Mouse (Mus musculus) erythroid progenitor cell, adult 5-6 weeks (primary cell): ENCODE data around the gene Acadvl. TPM values are rescaled to one million over a fixed set of nuclear protein-coding genes. Genes with fewer than 3 reads are reported as not detected.
"Not testable (repeated sequence)": the region's sequence is repeated elsewhere in the genome, so short reads cannot be mapped to it uniquely, and the experiment has no call there.

ENCODE experiments used
- ATAC-seq: replicated peaks from 2 replicates; pipeline ENCODE4 v1.8.0; 2016; ENCODE audit warnings: moderate number of reproducible peaks, mild to moderate bottlenecking, moderate TSS enrichment, inconsistent platforms; ENCODE audit not compliant: poor library complexity, low FRiP score, severe bottlenecking
- total RNA-seq, 2 experiments: library from RNA; stranded (forward) in 1 of 2; stranded (reverse) in 1 of 2; fragments of 150-400 nt in 1 of 2; fragments of 186-747, 209-891 nt in 1 of 2; gene quantifications; 2 replicates each; pipeline versions ENCODE4 v1.2.3 to v1.2.4; 2015 to 2017; ENCODE audit warnings: low replicate concordance in 2 of 2

Gene Acadvl
- total RNA-seq, 2 experiments from 2014 or later = 20.7 to 52.8 TPM

DNA sequence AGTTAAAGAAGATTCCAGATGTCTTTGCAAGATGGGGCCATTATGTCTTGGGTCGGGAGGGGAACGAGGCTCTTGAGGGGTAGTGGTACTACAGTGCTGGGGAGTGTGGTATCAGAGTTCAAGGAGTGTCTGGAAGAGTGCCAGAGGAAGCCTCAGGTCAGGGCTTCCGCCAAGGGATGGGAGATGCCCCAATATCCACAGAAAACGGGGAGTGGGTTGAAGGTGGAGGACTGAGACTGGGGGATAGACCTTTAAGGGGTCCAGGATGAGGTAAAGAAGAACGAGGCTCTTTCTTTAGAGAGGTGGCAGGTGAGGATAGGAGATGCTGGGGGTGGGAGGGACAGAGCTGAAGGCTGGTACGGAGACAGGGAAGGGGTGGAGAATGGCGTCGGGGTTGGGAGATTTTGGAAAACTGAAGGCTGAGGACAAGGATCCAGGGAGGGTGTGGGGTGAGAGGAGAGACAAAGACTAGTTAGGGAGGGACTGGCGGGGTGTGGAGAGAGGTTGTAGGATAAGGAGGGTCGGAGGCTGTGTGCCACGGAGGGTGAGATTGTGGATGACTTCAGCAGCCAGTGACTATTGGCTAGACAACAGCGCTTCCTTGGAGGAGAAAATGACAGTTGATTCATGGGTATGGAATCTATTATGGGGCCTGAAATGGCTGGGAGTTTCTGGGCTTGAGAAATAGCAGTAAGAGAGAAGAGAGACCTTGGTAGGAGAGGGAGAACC lies 13.4 kb upstream of the Acadvl start:
- ATAC-seq = no peak

GRCm38 (mm10) chr11:70027397-70027796 lies 12.2 kb upstream of the Acadvl start:
- no peak for ATAC-seq

- ATAC-seq = no peak
These were observed 11.5 kb upstream of the Acadvl start for GRCm38 (mm10) chr11:70026689-70027088.

DNA sequence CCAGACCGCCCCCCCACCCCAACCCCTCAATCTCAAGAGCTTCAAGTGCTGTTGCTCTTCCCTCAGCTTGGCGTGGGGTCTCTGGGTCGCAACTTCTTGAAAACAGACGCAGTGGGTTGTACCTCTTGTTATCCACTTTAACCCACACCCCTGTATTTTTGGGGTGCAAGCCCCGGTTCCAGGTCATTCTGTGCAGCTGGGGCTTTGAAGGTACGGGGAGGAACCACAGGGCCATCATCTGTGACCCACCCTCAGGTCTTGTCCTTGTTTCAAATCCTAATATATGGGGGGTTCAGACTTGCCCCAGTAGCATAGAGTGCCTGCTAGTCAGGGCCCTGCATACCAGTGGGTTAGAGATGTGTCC lies 8.9 kb upstream of the Acadvl start:
- no peak for ATAC-seq

GRCm38 (mm10) chr11:70023481-70024150 lies 8.4 kb upstream of the Acadvl start:
- no peak for ATAC-seq

DNA sequence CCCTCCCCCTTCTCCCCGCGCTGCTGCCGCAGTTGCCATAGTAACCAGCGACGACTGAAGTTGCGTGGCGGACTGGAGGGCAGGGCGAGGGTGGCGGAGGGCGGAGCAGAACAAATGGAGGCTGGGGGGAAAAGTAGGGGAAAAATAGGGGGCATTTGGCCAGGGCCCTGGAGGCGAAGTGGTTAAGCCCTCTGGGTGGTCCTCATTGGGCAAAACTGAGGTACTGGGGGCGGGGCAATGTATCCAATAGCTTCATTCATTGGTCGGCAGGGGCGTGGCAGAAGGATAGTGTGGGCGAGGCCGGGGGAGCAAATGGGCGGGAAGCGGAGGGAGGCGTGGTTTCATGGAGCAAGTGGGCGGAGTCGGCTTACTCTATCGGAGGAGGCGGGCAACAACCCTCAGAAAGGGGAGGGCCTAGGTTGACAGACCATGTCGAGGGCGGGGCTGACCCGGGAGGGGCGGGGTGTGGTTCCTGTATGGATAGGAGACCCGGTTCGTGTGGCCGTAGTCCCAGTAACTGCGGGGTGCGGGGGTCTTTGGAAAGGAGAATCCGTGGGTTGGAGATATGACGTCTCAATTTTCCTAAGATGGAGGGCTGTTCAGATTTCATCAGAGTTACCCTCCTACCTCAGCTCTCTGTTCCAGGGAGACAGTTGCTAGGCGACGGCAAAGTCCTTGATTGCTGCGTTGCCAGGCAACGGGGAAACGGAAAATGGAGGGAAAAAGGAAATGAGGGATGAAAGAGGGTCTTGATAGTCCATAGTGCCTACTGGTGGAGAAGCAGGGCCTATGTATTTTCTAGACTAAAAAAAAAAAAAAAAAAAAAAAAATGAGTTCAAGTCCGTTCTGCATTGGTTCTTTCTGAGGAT lies 6.3 kb upstream of the Acadvl start:
- ATAC-seq = peak; percentile 87

DNA sequence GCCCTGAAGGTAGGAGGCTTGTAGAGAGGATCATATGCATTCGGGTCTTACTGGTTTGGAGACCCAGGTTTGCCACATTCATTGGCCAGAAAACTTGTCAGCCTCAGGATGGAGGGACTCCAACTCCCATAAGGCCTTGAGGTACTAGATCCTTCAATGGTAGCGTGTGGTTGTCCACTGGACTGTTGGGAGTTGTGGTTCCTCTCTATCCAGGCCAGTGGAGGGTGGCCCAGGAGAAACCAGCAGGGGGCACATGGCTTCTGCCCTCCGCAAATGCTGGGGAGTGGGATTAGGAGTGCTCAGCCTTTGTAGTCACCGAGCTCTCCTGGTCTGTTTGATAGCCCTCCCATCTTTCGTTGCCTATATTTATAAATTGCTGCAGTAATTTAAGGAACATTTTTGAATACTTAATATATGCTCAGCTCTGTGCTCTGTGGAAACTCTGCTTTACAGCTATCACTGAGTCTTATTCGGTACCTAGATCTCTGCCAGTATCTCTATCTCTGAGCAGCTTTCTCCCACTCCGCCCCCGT lies 5.6 kb upstream of the Acadvl start:
- peak; percentile 79 for ATAC-seq

DNA sequence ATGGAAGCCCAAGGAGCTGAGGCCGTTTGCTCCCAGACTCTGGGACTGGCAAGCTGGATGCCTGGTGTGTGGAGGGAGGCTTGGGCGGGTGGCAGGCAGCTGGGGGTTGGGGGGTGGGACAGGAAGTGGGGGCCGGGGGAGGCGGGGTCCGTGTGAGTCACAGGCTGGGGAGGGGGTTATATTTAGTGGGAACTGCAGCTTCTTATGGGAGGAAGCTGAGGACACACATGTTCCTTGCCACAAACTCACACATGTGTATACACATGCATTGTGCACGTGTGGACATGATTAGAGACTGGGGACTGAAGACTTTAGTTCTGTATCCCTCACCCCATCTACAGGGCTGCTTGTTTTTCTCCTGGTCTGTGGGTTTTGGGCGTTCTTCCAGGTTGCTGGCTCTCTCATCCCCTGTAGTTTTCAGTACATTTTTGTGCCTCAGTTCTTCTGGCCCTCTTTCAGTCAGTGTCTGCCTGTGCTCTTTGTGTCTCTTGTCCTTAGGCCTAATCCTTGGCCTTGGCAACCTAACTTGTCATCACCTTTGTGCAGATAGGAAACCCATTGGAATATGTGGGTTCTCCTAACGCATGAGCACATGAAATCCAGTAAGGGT lies 4.9 kb upstream of the Acadvl start:
- no peak for ATAC-seq

- ATAC-seq = no peak
These were observed 4.3 kb upstream of the Acadvl start for GRCm38 (mm10) chr11:70019495-70020021.

DNA sequence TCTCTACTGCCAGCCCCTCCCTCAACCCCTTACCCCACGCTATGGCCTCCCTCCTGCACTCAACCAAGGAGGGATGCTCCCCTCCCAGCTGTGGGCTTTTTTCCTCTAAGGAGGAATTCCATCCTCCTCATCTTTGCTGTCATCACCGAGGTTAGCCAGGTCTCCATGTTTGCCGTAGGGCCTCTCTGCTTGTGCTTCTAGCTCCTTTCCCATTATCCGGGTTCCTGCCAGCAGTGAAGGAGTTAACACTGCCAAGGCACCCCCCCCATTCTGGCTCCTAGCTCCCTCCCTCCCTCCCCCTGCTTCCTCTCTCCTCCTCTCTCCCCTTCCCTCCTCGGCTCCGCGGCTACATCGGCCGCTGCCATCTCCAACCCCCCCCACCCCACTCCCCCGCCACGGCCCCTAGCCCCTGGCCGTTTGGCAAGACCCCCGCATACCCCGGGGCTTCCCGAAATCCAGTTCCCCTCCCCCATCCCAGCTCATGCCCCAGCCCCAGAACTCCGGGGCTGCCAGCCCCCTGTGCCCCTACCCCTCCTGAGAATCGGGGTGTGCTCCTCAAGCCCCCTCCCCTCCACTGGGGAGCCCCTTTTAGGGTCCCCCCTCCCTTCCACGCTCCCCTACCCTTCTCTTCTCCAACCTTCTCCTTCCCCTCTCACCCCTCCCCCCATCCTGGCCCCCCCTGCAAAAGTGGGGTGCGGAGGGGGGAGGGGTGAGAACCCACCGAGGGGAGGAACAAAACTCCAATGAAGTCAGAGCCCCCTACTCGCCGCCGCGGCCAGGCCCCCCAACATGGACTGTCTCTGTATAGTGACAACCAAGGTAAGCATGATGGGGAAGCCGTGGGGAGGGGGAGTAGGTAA lies 3.1 kb upstream of the Acadvl start:
- no peak for ATAC-seq

DNA sequence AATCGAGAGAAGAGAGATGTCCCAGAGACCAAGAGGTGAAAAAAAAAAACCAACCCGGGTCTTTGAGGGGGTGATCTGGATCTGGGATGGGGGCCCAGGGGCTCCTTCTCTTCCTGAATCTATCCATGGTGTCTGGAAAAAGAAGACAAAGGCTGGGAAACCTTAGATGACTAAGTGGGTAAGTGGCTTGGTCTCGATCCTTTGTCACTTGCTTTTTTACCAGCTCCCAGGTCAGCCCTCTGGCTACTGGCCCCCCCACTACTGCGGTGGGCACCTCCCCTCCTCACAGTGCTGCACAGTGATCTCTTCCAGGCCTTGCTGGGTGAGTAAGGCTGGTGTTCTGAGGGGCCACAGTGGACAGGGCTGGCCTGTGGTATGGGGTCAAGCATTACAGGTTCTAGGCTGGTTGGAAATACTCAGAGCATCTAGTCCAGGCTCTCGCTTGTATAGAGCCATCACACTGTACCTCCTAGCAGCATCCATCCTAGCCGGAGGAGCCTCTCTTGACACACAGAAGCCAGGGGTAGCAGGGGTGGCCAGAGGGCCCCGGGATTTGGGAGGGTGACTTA lies 2.1 kb upstream of the Acadvl start:
- ATAC-seq = no peak

DNA sequence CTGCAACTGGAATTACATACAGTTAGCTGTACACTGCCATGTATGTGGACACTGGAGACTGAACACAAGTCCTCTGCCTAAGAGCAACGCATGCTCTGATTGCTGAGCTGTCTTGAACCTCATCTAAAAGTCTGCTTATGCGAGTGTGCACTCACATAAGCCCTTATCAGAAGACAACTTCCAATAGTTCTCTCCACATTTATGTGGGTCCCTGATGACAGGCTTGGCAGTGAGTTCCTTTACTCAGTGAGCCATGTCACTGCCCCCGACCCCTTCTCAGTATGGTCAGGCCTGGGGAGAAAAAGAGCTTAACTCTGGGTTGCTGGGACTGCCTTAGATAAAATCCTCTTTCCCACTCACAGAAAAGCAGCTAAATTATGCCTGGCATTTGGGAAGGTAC lies 1.5 kb upstream of the Acadvl start, which contains the start of gene Dlg4:
Gene Dlg4, plus strand, starts transcription at position 274 of the 400 bp plus-strand sequence.
- no peak for ATAC-seq

DNA sequence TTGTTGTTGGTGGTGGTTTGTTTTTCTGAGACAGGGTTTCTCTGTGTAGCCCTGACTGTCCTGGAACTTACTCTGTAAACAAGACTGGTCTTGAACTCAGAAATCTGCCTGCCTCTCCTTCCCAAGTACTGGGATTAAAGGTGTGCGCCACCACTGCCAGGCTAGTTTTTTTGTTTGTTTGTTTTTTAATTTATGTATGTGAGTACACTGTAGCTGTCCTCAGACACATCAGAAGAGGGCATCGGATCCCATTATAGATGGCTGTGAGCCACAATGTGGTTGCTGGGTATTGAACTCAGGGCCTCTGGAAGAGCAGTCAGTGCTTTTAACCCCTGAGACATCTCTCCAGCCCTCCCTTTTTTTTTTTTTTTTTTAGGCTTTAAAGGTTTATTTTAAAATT lies 966 bp upstream of the Acadvl start:
- not testable (repeated sequence) for ATAC-seq

- ATAC-seq = no peak
These were observed 466 bp upstream of the Acadvl start for GRCm38 (mm10) chr11:70015677-70016076.

DNA sequence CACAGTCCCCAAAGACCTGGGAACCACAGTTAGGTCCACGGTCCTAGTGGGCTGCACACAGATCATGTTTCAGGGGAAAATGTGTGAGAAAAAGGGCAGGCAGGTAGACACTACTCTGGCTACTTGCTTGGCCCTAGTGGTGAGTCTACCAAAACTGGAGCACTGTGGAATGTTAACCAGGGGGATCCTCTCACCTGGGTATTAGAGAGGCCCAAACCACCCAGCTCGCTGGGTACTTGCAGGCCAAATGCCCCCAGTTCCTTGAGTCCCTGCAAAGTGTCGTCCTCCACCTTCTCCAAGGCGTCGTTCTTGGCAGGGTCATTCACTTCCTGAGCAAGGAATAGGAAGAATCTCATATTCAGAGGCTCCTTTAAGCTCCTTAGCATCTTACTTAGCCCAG lies 1.2 kb downstream of the Acadvl start:
- ATAC-seq = no peak

GRCm38 (mm10) chr11:70013408-70013807 lies 1.8 kb downstream of the Acadvl start:
- no peak for ATAC-seq

GRCm38 (mm10) chr11:70012931-70013330 lies 2.3 kb downstream of the Acadvl start:
- no peak for ATAC-seq

DNA sequence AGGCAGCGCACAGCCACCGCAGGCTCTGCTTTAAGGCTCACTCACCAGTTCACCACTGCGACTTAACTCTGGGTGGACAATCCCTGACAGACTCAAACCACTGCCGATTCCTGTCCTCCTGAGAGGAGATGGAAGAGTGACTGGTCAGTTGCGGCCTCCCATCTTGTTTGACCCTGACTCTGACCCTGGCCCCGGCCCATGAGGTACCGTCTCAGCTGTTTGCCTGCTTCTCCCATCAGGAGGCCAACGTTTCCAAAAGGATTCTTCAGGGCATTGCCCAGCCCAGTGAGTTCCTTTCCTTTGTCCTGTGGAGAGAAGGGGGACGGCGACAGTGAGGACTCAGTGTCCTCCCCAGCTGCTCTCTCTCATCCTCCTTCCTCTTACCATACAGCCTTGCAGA lies 4.2 kb downstream of the Acadvl start:
- no peak for ATAC-seq
